Mouse (Mus musculus) cerebellum, adult 11-12 months (tissue): ENCODE data around the gene Ctc1.
"Not testable (repeated sequence)": the region's sequence is repeated elsewhere in the genome, so short reads cannot be mapped to it uniquely, and the experiment has no call there.

Experiments used
- DNase-seq: peaks from one replicate; pipeline ENCODE4 v3.0.0; 2022

The Ctc1 gene

DNA sequence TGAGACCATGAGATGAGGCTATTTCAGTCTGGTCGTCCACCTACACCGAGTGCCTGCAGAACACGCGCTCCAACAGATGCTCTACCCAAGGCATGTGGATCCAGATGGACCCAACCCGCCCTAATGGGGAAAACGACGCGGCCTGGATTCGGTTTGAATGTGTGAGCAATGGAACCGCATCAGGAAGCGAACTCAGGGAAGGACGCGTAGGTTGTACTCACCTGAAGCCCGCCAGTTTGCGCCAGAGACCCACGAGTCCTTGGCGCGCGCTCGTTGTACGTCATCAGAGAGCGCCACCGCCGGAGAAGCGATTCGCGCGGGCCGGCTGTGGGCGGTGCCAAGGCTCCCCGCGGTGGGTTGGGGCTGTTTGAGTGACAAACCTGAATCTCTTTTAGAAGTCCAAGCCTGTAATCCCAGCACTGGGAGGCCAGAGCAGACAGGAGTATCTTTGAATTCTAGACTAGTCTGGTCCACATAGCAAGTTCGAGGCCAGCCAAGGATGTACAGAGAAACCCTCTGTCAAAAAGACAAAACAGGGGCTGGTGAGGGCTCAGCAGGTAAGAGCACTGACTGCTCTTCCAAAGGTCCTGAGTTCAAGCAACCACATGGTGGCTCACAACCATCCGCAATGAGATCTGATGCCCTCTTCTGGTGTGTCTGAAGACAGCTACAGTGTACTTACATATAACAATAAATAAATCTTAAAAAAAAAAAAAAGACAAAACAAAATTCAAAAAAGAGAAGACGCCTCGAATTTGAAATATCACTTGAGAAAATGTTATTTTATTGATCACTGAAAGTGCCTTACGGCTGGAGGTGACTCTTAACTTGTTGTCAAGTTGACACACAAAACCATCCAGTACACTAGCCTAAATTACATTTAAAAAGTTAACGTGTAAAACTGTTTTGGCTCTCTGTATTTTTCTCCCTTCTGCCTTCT, 7.3 kb upstream of the Ctc1 start, which contains the start of gene Pfas:
Gene Pfas (minus strand): TSS at position 279 of the 940 bp plus-strand sequence.
- peak; percentile 91 for DNase-seq

DNA sequence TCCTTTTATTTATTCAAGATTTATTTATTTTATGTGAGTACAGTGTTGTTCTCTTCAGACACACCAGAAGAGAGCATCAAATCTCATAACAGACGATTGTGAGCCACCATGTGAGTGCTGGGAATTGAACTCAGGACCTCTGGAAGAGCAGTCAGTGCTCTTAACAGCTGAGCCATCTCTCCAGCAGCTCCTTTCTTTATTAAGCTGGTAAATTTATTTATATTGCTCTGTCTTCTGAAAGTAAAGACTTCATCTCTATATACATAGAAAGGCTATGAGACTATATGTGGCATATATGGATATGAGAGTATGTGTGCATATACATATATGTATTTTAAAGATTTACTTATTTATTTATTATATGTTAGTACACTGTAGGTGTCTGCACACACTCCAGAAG, 6.2 kb upstream of the Ctc1 start:
- DNase-seq, result no peak

DNA sequence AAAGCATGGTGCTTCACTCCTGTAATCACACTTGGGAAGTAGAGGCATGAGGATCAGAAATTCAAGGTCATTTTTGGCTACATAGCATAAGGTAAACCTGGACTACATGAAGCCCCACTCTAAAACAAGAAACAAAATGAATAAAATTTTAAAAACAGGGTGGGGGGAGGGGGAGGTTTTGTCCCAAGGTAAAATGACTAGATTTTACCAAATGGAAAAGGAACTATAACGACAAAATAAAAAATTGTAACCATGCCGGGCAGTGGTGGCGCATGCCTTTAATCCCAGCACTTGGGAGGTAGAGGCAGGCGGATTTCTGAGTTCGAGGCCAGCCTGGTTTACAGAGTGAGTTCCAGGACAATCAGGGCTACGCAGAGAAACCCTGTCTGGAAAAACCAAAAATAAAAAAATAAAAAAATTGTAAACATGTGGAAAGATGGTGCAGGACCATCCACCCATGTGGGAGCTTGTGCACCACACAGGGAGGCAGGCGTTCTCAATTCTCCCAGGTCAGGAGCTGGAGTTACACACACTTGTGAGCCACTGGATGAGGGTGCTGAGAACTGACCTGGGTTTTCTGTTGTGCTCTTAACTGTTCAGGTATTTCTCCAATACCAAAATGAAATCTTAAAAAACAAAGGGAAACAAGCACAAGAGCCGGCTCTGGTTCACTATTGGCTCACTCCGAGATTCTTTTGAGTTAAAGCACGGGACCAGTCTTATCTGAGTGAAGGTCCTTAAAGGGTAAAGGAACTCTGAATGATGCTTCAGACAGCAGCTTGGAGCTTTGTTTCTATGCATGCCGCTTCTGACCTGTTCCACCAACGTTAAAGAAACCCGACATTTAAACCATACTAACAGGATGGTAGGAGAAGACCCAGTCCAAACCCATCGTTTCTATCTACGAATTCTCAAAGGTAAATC, 5.0 kb upstream of the Ctc1 start:
- DNase-seq, result no peak

DNA sequence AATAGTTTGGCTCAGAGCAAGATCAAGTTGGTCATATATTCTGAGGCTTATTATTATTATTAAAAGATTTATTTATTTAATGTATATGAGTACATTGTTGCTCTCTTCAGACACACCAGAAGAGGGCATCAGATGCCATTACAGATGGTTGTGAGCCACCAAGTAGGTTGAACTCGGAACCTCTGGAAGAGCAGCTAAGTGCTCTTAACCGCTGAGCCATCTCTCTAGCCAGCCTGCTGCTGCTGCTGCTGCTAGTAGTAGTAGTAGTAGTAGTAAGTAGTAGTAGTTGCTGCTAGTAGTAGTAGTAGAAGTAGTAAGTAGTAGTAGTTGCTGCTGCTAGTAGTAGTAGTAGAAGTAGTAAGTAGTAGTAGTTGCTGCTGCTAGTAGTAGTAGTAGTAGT, 4.3 kb upstream of the Ctc1 start:
- DNase-seq, result not testable (repeated sequence)

DNA sequence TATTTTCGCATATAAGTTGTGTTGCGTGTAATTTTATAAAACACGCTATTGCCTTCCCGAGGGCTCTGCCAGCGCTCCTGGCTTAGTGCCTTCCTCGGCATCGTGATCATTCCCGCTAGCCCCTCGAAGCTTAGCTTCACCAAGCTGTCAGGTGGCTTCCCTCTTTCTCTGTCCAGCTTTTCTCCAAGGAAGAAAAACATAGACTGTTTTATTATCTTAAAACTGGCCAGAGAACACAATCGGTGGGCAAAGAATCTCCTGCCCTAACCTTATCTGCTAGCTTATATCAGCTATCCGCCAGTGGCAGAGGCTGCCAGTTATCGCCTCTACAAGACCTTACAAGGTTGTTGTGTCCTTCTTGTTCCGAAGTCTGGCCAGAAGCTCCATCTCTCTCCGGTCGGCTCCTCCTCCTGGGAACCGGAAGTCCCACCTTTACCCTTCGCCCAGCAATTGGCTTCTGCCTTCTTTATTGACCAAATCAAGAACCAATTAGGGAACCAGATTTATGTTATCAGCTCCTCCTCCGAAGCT, 3.6 kb upstream of the Ctc1 start:
- DNase-seq, result peak; percentile 90

DNA sequence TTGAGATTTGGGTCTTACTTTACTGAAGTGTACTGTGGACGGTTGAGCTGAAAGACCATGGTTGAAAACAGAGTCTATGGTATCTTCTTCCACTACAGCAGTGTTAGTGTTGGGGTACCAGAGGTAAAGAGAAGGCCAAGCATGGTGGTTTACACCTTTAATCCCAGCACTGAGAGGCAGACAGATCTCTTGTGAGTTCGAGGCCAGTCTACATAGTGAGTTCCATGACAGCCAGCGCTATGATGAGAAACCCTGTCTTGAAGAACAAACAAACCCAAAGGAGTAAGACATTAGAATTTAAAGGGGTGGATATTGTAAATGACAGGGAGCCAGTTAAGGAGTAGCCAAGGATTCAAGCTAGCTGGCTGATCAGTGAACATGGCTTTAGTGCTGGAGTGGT, 1.0 kb downstream of the Ctc1 start:
- no peak for DNase-seq

DNA sequence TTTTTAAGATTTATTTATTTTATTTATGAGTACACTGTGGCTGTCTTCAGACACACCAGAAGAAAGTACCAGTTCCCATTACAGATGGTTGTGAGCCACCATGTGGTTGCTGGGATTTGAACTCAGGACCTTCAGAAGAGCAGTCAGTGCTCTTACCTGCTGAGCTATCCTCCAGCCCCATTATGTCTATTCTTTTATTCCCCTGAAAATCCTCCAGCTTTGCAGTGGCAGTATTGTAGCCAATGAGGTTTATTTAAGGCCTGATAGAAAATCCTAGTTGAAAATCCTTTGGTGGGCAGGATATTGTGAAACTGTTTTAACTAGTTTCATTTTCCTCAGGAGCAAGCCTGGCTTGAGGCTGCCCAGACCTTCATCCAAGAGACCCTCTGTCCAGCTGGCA, 5.0 kb downstream of the Ctc1 start:
- DNase-seq, result no peak

DNA sequence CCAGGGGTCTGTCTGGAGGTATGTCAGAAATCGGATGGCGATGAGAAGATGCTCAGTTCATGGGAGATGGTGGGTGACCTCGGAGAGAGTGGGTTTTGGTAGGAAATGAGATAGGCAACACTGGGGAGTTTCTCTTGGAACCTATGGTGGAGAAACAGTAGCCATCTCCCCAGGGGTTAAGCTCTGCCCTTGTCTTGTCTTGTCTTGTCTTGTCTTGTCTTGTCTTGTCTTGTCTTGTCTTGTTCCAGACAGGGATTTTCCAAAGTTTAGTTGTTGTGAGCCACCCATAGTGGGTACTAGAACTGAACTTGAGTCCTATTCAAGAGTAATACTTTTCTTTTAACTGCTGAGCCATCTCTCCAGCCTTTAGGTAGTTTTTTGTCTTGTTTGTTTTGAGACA, 10.9 kb downstream of the Ctc1 start:
- no peak for DNase-seq

DNA sequence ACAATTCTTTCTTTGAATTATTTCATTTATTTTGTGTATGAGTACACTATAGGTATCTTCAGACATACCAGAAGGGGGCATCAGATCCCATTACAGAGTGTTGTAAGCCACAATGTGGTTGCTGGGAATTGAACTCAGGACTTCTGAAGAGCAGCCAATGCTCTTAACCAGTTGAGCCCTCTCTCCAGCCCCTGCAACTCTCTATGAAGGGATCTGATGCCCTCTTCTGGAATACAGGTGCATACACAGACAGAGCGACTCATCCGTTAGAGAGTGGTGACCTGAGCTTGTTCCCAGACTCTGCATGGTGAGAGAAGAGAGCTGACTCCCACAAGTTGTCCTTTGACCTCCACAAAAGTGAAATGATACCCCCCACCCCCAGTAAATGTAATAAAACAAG, 13.1 kb downstream of the Ctc1 start:
- DNase-seq, result no peak

DNA sequence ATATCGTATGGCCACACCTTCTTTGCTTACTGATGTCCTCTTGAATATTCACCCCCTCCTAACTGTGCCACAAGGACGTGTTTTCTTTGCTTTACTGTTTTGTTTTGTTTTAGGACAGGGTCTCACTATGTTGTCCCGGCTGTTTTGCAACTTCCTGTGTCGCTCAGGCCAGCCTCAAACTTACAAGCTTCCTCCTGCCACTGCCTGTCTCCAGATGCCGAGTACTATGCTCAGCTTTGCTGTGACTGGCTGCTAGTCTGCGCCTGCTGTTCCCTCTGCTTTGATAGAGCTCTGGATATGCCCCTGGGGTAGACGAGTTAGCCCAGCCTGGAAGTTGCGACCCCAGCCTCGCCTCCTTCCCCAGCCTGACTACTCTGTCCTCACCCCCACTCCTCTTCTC, 17.8 kb downstream of the Ctc1 start:
- DNase-seq, result peak; percentile 35

DNA sequence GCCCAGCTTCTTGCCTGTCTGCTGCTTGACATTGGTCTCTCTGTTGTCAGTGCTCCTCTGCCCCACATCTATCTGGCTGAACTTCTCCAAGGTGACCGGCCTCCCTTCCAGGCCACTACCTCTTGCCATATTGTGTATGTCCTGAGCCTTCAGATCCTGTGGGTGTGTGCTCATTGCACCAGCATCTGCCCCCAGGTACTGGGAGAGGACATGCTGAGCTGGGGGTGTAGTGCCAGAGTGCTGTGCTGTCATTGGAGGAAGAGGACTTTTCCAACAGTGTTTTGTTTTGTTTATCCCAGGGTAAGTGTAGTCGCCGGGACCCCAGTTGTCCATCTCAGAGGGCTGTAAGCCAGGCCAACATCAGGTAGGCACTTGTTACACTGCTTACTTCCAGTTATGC, 18.9 kb downstream of the Ctc1 start:
- DNase-seq, result peak; percentile 43

DNA sequence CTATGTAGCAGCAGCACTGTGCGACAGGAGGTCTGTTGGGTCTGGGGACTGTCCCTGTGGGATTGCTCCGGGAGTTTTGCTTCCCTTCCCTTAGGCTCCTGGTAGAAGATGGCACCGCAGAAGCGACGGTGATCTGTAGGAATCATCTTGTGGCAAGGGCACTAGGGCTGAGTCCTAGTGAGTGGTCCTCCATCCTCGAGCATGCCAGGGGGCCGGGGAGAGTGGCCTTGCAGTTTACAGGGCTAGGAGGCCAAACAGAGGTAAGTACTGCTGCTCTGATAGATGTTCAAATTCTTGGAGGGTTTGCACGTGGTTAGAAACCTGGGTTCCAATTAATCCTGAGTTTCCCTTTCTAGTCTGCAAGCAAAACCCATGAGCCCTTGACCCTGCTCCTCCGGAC, 19.7 kb downstream of the Ctc1 start:
- peak; percentile 60 for DNase-seq

DNA sequence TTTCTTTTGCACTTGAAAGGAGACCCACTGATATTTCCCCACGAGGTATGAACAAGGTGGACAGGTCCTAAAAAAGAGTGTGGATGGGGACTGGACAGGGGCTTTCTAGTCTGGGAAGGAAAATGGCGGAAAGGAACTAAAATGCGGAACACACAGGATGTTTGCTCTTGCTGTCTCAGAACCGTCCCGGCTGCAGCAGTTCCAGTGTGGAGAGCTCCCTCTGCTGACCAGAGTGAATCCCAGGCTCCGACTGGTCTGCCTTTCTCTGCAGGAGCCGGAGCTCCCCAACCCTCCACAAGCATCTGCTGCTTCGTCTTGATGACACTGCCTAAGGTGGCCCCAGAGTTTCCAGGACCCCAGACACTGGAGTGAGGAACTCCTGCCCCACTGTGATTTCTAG, 20.1 kb downstream of the Ctc1 start:
- DNase-seq, result peak; percentile 92

DNA sequence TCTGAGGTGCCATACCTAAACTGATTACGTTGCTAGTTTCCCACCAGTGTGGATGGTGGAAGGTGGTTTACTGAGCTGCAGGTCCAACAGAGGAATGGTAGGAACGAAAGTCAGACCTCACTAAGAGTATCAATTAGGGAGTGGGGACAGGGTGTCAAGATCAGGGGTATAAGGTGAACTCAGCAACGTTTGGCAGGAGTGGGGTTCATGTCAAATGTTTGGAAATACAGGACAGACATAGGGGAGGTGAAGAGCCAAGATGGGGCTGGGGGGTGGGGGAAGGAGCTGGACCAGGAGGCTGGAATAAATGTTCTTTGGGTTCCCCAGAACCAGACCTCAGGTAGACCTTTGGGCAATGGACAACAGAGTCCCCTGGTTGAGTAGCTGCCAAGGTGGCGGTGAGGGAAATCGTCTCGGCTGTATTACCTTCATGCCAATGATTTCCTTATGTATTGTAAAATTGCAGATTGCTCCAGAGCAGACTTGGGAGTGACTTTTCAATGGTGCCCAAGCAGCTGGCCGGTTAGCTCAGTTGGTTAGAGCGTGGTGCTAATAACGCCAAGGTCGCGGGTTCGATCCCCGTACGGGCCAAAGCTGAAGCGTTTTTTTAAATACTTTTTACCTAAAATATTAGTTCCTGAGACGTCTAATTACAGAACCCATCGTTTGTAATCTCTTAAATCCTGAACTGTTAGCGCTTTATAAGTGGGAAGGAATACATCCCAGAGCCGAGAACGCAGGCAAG, 20.9 kb downstream of the Ctc1 start:
- peak; percentile 87 for DNase-seq

DNA sequence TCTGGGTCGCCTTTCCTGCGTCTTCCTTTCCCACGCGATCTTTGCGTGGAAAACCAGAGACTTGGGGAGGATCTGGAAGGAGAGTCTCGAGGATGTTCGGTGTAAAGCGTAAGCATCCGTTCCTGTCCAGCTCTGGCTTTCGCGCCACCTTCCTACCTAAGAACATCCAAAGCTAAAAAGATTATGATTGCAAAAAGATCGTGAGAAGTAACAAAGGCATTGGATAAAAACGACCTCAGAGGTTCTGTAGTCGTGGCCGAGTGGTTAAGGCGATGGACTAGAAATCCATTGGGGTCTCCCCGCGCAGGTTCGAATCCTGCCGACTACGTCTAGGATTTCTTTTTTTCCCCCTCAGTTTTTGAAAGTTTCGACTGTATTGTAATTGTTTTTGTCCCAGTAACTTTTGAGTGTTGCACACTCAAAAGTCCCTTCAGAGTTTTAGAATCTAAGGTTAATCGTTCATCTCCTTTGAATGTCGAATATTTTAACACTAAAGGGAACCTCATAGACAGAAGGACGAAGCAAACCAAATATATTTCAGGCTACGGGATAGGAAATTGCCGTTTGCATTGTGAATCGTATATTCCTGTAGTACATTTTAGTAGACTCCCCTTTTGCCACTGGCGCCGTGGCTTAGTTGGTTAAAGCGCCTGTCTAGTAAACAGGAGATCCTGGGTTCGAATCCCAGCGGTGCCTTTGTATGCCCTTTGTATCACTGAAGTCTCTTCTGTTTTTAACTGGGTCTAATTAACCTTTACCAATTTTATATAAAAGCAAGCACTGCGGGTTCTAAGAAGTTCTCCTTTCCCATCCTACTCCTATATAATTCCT, 21.7 kb downstream of the Ctc1 start:
- DNase-seq, result peak; percentile 79

DNA sequence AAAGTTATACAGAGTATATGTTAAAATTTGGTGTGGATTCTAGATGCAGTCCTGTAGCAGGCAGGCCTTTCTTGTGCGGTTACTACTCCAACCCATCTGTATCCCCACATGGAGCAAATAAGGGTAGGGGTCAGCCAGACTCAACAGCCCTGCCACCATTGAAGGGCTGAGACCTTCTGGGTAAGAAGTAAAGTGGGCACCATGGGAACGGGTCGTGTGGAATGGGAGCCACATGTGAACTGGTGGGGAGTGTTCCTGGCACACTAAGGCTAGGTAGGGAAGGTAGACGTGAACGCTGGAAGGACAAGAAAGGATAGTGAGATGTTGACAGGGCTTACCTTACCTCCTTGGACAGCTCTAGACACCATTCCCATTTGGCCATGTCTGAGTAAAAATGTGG, 22.5 kb downstream of the Ctc1 start:
- peak; percentile 52 for DNase-seq

DNA sequence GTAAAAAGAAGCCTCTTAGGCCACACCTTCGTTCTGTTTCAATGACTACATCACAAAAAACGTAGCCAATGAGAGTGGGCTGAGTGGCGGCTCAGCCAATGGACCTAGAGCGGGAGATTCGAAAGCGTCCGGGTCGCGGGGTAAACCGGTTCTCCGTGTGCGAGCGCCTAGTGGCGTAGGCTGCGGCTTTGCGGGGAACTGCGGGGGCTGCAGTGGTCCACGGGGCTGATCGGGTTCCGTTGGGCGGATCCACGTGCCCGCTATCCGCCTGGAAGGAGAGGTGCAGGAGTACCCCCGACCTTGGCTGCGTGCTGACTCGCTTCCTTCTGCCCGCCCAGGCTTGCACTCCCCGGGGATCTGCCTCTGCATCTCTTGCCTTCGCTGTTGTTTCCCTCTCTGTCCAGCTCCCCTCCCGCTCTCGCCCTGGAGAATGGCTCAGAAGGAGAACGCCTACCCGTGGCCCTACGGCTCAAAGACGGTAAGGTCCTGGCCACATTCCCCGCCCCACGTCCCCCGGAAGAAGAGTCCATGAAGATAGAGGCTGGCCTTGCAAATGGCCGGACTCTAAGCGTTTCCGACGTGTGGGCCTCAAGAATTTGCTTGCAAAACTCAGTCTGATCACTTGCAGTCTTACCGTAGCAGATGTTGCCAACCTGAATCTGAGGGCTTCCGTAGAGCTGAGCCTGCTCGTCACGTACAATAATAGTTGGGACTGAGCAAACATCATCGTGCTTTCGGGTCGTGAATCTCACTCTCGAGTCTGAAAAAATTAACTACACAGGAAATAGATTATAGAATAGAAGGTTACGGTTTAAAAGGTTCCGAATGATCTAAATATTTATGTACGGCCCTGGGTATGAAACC, 30.1 kb downstream of the Ctc1 start, which contains the start of gene Aurkb:
Gene Aurkb (plus strand): TSS at position 117 of the 864 bp plus-strand sequence.
- DNase-seq, result peak; percentile 66

DNA sequence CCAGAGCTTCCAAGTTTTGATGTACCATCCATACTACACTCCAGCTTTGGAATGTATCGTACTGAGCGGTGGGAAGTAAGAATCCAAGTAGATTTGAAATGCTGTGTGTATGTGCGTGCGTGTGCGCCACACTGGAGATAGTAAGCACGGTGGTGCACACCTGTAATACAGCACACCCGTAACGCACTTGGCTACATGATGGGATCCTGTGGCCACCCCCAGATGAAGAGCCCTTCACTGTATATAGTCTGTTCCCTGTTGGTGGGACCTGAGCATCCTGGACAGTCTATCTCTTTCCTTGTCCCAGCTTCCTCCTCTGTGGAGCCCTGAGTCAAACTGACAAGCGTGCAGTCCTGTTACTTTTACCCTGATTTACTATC, 30.7 kb downstream of the Ctc1 start:
- DNase-seq, result no peak

DNA sequence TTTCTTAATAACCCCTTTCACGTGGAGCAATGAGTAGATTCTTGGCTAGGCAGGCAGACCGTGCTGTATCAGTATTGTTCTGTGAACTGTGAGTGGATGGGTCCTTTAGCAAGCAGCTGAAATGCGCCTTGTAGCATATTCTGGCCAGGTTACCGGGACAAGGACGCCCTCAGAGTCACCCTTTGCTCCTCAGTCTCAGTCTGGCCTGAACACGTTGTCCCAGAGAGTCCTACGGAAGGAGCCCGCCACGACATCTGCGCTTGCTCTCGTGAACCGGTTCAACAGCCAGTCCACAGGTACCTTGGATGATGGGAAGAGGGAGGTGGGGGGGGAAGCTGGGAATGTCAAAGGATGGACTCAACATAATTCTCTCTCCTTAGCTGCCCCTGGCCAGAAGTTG, 31.9 kb downstream of the Ctc1 start:
- DNase-seq, result no peak

DNA sequence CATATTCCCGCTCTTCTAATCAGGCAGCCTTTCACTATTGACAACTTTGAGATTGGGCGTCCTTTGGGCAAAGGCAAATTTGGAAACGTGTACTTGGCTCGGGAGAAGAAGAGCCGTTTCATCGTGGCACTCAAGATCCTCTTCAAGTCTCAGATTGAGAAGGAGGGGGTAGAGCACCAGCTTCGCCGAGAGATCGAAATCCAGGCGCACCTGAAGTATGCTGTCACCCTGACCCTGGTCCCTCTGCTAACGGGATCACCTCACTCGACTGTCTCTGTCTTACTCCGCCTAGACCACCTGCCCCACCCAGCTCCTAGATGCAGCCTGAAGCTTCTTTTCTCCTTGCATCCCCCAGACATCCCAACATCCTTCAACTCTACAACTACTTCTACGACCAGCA, 32.4 kb downstream of the Ctc1 start:
- DNase-seq, result no peak

DNA sequence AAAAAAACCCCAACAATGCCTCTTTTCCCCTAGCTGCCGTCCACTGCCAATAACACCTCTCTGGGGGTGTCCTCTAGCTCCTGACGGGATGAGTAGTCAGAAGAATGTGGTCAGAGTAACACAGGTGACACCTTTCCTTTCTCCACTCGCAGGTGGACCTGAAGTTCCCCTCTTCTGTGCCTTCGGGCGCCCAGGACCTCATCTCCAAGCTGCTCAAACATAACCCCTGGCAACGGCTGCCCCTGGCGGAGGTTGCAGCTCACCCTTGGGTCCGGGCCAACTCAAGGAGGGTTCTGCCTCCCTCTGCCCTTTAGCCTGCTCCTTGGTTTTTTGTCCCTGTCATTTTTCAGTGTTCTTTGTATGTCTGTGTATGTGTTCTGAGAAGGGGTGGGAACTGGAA, 35.0 kb downstream of the Ctc1 start:
- peak; percentile 27 for DNase-seq
